In genomic region chr9:86573616-86574303, GRCm38 (mm10) we compare ENCODE assay signal across 15 mouse cellular contexts. TPM values are rescaled to one million over a fixed set of nuclear protein-coding genes. Genes with fewer than 3 reads are reported as not detected.
A peak's percentile ranks its signal among the peaks of the same experiment; 100 is the strongest.
DNase-seq lines count a peak whose midpoint lies in the region; ATAC-seq and TF ChIP-seq lines count a peak whose summit lies in the region.
"Had no signal": no experiment of that assay in that cellular context is flagged by ENCODE, and none has a peak within 500 bp of the region (broad histone marks: within the 10 kb centered on the region; RNA-seq: fewer than 3 reads in every experiment).

No protein-coding gene starts in this region.

- no peaks in the 10 kb centered on the region for H3K27me3 ChIP-seq in heart, postnatal 0 days (ENCODE audit: control insufficient read depth, insufficient read depth, low read length)
- H3K27me3 ChIP-seq in megakaryocyte, embryonic 14.5 days (replicated peaks), result no peaks in the 10 kb centered on the region
- H3K27me3 ChIP-seq: limb, embryonic 13.5 days; midbrain, embryonic 13.5 days; neural tube, embryonic 12.5 days had no signal

- H3K4me3 ChIP-seq in heart, postnatal 0 days (ENCODE audit: low read depth, low read length), result no peak overlapping the region
- peak overlapping the region; percentile 78 for H3K4me3 ChIP-seq in megakaryocyte, embryonic 14.5 days (replicated peaks)

- WGBS in heart, postnatal 0 days, result 66% methylated on average over 20 of the region's 20 CpGs

- H3K9me3 ChIP-seq in heart, postnatal 0 days (replicated peaks; ENCODE audit: control insufficient read depth, low read length), result no peaks in the 10 kb centered on the region
- no peaks in the 10 kb centered on the region for H3K9me3 ChIP-seq in megakaryocyte, embryonic 14.5 days
- H3K9me3 ChIP-seq: forebrain, embryonic 10.5 days; limb, embryonic 13.5 days; midbrain, embryonic 13.5 days; neural tube, embryonic 12.5 days had no signal

- H3K4me2 ChIP-seq in heart, postnatal 0 days (ENCODE audit: low read depth, low read length), result no peak overlapping the region

- H3K36me3 ChIP-seq in heart, postnatal 0 days (replicated peaks; ENCODE audit: control insufficient read depth, insufficient read depth, low read length), result no peaks in the 10 kb centered on the region; the same call in 1 of the 2 replicates
- H3K36me3 ChIP-seq in megakaryocyte, embryonic 14.5 days (replicated peaks; ENCODE audit: low read length), result peaks cover 27% of the 10 kb centered on the region

- TF ChIP-seq EP300 in heart, postnatal 0 days (IDR thresholded peaks at IDR 0.05; ENCODE audit: low read depth), result no peak

- no peak overlapping the region for H3K9ac ChIP-seq in heart, postnatal 0 days (replicated peaks; ENCODE audit: low read depth, low read length)
- H3K9ac ChIP-seq: hindbrain, embryonic 14.5 days; limb, embryonic 13.5 days; liver, embryonic 14.5 days; midbrain, embryonic 13.5 days; neural tube, embryonic 12.5 days had no signal

- H3K4me1 ChIP-seq in heart, postnatal 0 days (ENCODE audit: control insufficient read depth, insufficient read depth), result peaks cover 7% of the 10 kb centered on the region; the same call in 1 of the 2 replicates
- peaks cover 47% of the 10 kb centered on the region for H3K4me1 ChIP-seq in megakaryocyte, embryonic 14.5 days

- TF ChIP-seq CTCF in heart, postnatal 0 days (IDR thresholded peaks at IDR 0.05; ENCODE audit: low read depth), result no peak

- peak; percentile 30 for DNase-seq in heart, postnatal 0 days (ENCODE audit: low spot score)
- no peak for DNase-seq in heart, adult 9 months (ENCODE audit: low spot score in 2 of 2)
- DNase-seq in yolk sac, embryonic 10.5 days (ENCODE audit: low spot score), result peak; percentile 64
- no peak for DNase-seq in c-Kit-positive CD71-positive TER-119-positive erythroid progenitor cells, embryonic 14.5 days (ENCODE audit: low spot score)
- DNase-seq in cerebellum, postnatal 25 days, result no peak

- no peak overlapping the region for H3K27ac ChIP-seq in heart, postnatal 0 days (ENCODE audit: low read depth)
- H3K27ac ChIP-seq: forebrain, embryonic 10.5 days; hindbrain, embryonic 14.5 days; limb, embryonic 13.5 days; liver, embryonic 14.5 days; midbrain, embryonic 13.5 days; neural tube, embryonic 12.5 days had no signal

- no peak for ATAC-seq in heart, postnatal 0 days (ENCODE audit: insufficient read depth, low read depth)
- no peak for ATAC-seq in megakaryocyte, adult 5-6 weeks (ENCODE audit: poor library complexity, severe bottlenecking)
- ATAC-seq in common myeloid progenitor, adult 5-6 weeks (replicated peaks; ENCODE audit: low read depth, poor library complexity, severe bottlenecking), result 0 out of 2 replicates have a peak, but pooled peaks have one; percentile 6
- ATAC-seq: intestine, embryonic 16.5 days; midbrain, embryonic 13.5 days had no signal

RNA-seq across cellular contexts. Expression of gene Rwdd2a, which starts 2.0 kb away (rescaled TPM):
- not detected in 2 replicates for total RNA-seq in heart, postnatal 0 days (2014; rRNA removed; ENCODE audit: low replicate concordance)
- polyA plus RNA-seq in heart, postnatal 0 days (2015; fragmentation: Nextera tagmentation; extraction: Ambion mirVana), result 2.2 and 2.5 TPM in 2 replicates
- not detected in 2 replicates for polyA plus RNA-seq in megakaryocyte, embryonic 14.5 days (2012; ENCODE audit: insufficient read depth, low replicate concordance)
- 19.3 and 23.2 TPM in 2 replicates for total RNA-seq in megakaryocyte, adult 5-6 weeks (2015)
- total RNA-seq in megakaryocyte, adult 5-6 weeks (2017), result 15.7 and 21.9 TPM in 2 replicates
- total RNA-seq in common myeloid progenitor, adult 5-6 weeks (2017), result 2.7 and 4.8 TPM in 2 replicates

RNA-seq across cellular contexts. Expression of gene Pgm3, which starts 2.1 kb away (rescaled TPM):
- 6.8 and 17.2 TPM in 2 replicates for total RNA-seq in heart, postnatal 0 days (2014; rRNA removed; ENCODE audit: low replicate concordance)
- polyA plus RNA-seq in heart, postnatal 0 days (2015; fragmentation: Nextera tagmentation; extraction: Ambion mirVana), result 11.9 and 12.1 TPM in 2 replicates
- 0.86 TPM in 1 of 2 replicates, not detected in the other for polyA plus RNA-seq in megakaryocyte, embryonic 14.5 days (2012; ENCODE audit: insufficient read depth, low replicate concordance)
- total RNA-seq in megakaryocyte, adult 5-6 weeks (2015), result 13.5 and 16.3 TPM in 2 replicates
- total RNA-seq in megakaryocyte, adult 5-6 weeks (2017), result 16.5 and 21.8 TPM in 2 replicates
- total RNA-seq in common myeloid progenitor, adult 5-6 weeks (2017), result 17.1 and 17.7 TPM in 2 replicates

Comparison
In these comparisons a context has a peak if more than half of its experiments do, and no peak if none do; other contexts are left out.
1. DNase-seq: peak in heart, postnatal 0 days (single experiment) and yolk sac, embryonic 10.5 days (single experiment); none in heart, adult 9 months (0 of 2), c-Kit-positive CD71-positive TER-119-positive erythroid progenitor cells, embryonic 14.5 days (single experiment) and cerebellum, postnatal 25 days (0 of 2).